Mouse (Mus musculus) heart, postnatal 0 days (tissue): Measurements from ENCODE around the gene Anks1.

ENCODE experiments used
- CTCF ChIP-seq: IDR thresholded peaks from 2 replicates; pipeline ENCODE4 v1.5.1; 2016; ENCODE audit warnings: antibody characterized with exemption, control low read depth, low read depth
- EP300 ChIP-seq: IDR thresholded peaks from 2 replicates; pipeline ENCODE4 v1.6.1; 2016; ENCODE audit warnings: antibody characterized with exemption, low read depth

GRCm38 (mm10) chr17:27996320-27996719 lies 87.2 kb downstream of the Anks1 start:
- TF ChIP-seq CTCF (no peak; the same call in 1 of the 2 replicates), EP300 (no peak)
